Mouse (Mus musculus): ENCODE results near the gene Nr2c1. TPM values are rescaled to one million over a fixed set of nuclear protein-coding genes. Genes with fewer than 3 reads are reported as not detected.

Gene Nr2c1
- polyA plus RNA-seq, 1 experiment = 10.1 TPM

- Histone ChIP-seq H3K27ac (ENCODE audit: control insufficient read depth, insufficient read depth, low read depth, low read length) (no peak overlapping the region), H3K36me3 (ENCODE audit: control insufficient read depth, insufficient read depth, low read length) (no peaks in the 10 kb centered on the region), H3K4me3 (ENCODE audit: control insufficient read depth, low read depth, low read length) (no peak overlapping the region), H3K4me1 (ENCODE audit: control insufficient read depth, insufficient read depth, low read length) (no peaks in the 10 kb centered on the region), H3K27me3 (ENCODE audit: control insufficient read depth, insufficient read depth, low read length) (no peaks in the 10 kb centered on the region)
- TF ChIP-seq CTCF (IDR thresholded peaks at IDR 0.05; ENCODE audit: control insufficient read depth, insufficient read depth, insufficient replicate concordance, low read depth, low read length) (no peak), POLR2A (IDR thresholded peaks at IDR 0.05; ENCODE audit: control insufficient read depth, low read depth, low read length) (no peak)
Observed at GRCm38 (mm10) chr10:94241346-94241745, 93.5 kb downstream of the Nr2c1 start.

Other genes starting within 250 kb of the Nr2c1 start
- gene Vezt, start 112.2 kb upstream of the Nr2c1 start, polyA plus RNA-seq (2012; rRNA removed) = 25.3 and 33.7 TPM in 2 replicates
- 10.7 and 12.1 TPM in 2 replicates for gene Fgd6, start 112.0 kb upstream of the Nr2c1 start, polyA plus RNA-seq (2012; rRNA removed)
- 195 and 218 TPM in 2 replicates for gene Ndufa12, start 50.7 kb downstream of the Nr2c1 start, polyA plus RNA-seq (2012; rRNA removed)
- not detected in 2 replicates for gene Gm4792, start 150.7 kb downstream of the Nr2c1 start, polyA plus RNA-seq (2012; rRNA removed)
- 5.7 and 6.4 TPM in 2 replicates for gene Tmcc3, start 163.9 kb downstream of the Nr2c1 start, polyA plus RNA-seq (2012; rRNA removed)

Data from testis, adult 2 months (tissue).